Mouse (Mus musculus): ENCODE data around the gene Nlgn1. TPM values are rescaled to one million over a fixed set of nuclear protein-coding genes. Genes with fewer than 3 reads are reported as not detected.
A peak's percentile ranks its signal among the peaks of the same experiment; 100 is the strongest.

The Nlgn1 gene
- polyA plus RNA-seq, 1 experiment from 2014 or later = 0.48 TPM

- H3K4me2 ChIP-seq (ENCODE audit: low read depth, severe bottlenecking) = no peak overlapping the region
- no peak overlapping the region for H3K9ac ChIP-seq (ENCODE audit: low read length)
- no peaks in the 10 kb centered on the region for H3K36me3 ChIP-seq (ENCODE audit: control insufficient read depth, insufficient read depth, low read length)
- DNase-seq (ENCODE audit: low spot score) = no peak
- no peak overlapping the region for H3K4me3 ChIP-seq (ENCODE audit: low read depth, low read length)
- H3K4me1 ChIP-seq (ENCODE audit: control insufficient read depth, insufficient read depth, low read length) = no peaks in the 10 kb centered on the region
- H3K9me3 ChIP-seq (ENCODE audit: control insufficient read depth, low read length) = no peaks in the 10 kb centered on the region
- no peaks in the 10 kb centered on the region for H3K27me3 ChIP-seq (ENCODE audit: control insufficient read depth, insufficient read depth, low read length)
- 92% methylated on average over 14 of the region's 14 CpGs for WGBS
- no peak for ATAC-seq (ENCODE audit: insufficient number of reproducible peaks, low FRiP score, low TSS enrichment, low read depth)
- no peak overlapping the region for H3K27ac ChIP-seq (replicated peaks; ENCODE audit: low read depth, low read length)
These were observed 674.3 kb downstream of the Nlgn1 start for GRCm38 (mm10) chr3:25658006-25658405.

GRCm38 (mm10) chr3:25657074-25657473 lies 675.2 kb downstream of the Nlgn1 start:
- Histone ChIP-seq H3K27ac (replicated peaks; ENCODE audit: low read depth, low read length) (no peak overlapping the region), H3K9ac (ENCODE audit: low read length) (no peak overlapping the region), H3K4me2 (ENCODE audit: low read depth, severe bottlenecking) (no peak overlapping the region), H3K27me3 (ENCODE audit: control insufficient read depth, insufficient read depth, low read length) (no peaks in the 10 kb centered on the region), H3K9me3 (ENCODE audit: control insufficient read depth, low read length) (no peaks in the 10 kb centered on the region), H3K4me3 (ENCODE audit: low read depth, low read length) (no peak overlapping the region), H3K4me1 (ENCODE audit: control insufficient read depth, insufficient read depth, low read length) (no peaks in the 10 kb centered on the region), H3K36me3 (ENCODE audit: control insufficient read depth, insufficient read depth, low read length) (no peaks in the 10 kb centered on the region)
- ATAC-seq (ENCODE audit: insufficient number of reproducible peaks, low FRiP score, low TSS enrichment, low read depth) = no peak
- no peak for DNase-seq (ENCODE audit: low spot score)
- 91% methylated on average over 11 of the region's 11 CpGs for WGBS

- no peak overlapping the region for H3K4me3 ChIP-seq (ENCODE audit: low read depth, low read length)
- DNase-seq (ENCODE audit: low spot score) (peak; percentile 36), ATAC-seq (ENCODE audit: insufficient number of reproducible peaks, low FRiP score, low TSS enrichment, low read depth) (peak; percentile 73; the same call in 1 of the 2 replicates)
- H3K4me1 ChIP-seq (ENCODE audit: control insufficient read depth, insufficient read depth, low read length) = no peaks in the 10 kb centered on the region
- no peaks in the 10 kb centered on the region for H3K27me3 ChIP-seq (ENCODE audit: control insufficient read depth, insufficient read depth, low read length)
- no peak overlapping the region for H3K9ac ChIP-seq (ENCODE audit: low read length)
- no peak overlapping the region for H3K4me2 ChIP-seq (ENCODE audit: low read depth, severe bottlenecking)
- 70% methylated on average over 4 of the region's 4 CpGs for WGBS
- H3K27ac ChIP-seq (replicated peaks; ENCODE audit: low read depth, low read length) = no peak overlapping the region
- H3K9me3 ChIP-seq (ENCODE audit: control insufficient read depth, low read length) = no peaks in the 10 kb centered on the region
- no peaks in the 10 kb centered on the region for H3K36me3 ChIP-seq (ENCODE audit: control insufficient read depth, insufficient read depth, low read length)
These were observed 679.2 kb downstream of the Nlgn1 start for GRCm38 (mm10) chr3:25653010-25653409.

DNA sequence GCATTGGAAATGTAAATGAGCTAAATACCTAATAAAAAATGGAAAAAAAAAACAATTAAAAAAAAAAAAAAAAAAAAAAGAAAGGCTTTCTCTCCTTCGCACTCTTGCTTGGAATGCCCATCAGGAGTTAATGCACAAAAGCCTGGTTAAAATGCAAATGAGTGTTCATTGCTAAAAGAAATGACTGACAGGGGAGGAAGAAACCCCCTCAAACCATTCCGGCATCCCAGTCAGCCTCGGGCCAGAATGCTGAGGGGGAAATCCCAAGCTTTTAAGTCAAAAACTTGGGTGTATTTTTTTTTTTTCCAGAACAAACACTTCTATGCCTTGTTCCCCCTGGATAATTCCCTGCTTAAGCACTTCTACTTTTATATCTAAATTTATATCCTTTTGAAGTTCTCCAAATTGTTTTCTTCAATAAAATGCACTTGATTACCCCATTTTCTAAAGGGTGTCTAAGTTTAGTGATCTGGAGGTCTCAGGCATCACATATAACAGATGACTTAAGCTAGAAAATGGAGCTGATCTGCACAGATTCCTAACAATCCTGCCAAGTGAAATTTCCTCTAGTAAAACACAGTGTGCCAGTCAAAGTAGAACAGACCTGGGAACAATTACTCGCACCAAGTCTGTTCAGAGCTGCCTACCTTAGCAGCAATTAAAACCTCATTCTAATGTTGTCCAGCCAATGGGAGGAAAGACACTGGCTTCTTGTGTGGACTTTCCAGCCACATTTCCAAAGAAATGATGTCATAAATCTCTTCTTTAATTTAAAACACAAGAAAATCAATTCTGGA lies 686.2 kb downstream of the Nlgn1 start:
- 54% methylated on average over 4 of the region's 4 CpGs for WGBS
- DNase-seq (ENCODE audit: low spot score) = no peak
- Histone ChIP-seq H3K9me3 (ENCODE audit: control insufficient read depth, low read length) (no peaks in the 10 kb centered on the region), H3K9ac (ENCODE audit: low read length) (no peak overlapping the region), H3K27ac (replicated peaks; ENCODE audit: low read depth, low read length) (no peak overlapping the region), H3K36me3 (ENCODE audit: control insufficient read depth, insufficient read depth, low read length) (no peaks in the 10 kb centered on the region), H3K27me3 (ENCODE audit: control insufficient read depth, insufficient read depth, low read length) (no peaks in the 10 kb centered on the region), H3K4me3 (ENCODE audit: low read depth, low read length) (no peak overlapping the region), H3K4me1 (ENCODE audit: control insufficient read depth, insufficient read depth, low read length) (no peaks in the 10 kb centered on the region), H3K4me2 (ENCODE audit: low read depth, severe bottlenecking) (no peak overlapping the region)
- ATAC-seq (ENCODE audit: insufficient number of reproducible peaks, low FRiP score, low TSS enrichment, low read depth) = no peak

DNA sequence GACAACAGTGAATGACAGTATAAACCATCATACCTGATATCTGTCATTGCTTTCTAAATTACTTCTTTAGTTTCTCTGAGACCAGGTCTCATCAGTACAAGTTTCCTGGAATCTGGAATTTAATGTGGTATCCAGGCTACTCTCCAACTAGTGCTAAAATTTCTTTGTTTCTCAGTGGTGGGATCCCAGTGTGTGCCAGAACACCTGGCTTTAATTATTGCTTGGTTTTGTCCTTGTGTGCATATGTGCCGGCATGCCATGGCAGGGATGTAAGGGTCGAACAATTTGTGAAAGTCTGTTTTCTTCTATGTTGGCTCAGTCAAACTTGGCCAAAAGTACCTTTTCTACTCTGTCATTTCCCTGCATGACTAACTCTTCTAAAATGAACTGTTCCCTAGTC lies 703.1 kb downstream of the Nlgn1 start:
- no peak for ATAC-seq (ENCODE audit: insufficient number of reproducible peaks, low FRiP score, low TSS enrichment, low read depth)
- H3K27ac ChIP-seq (replicated peaks; ENCODE audit: low read depth, low read length) = no peak overlapping the region
- no peaks in the 10 kb centered on the region for H3K27me3 ChIP-seq (ENCODE audit: control insufficient read depth, insufficient read depth, low read length)
- no peak overlapping the region for H3K4me3 ChIP-seq (ENCODE audit: low read depth, low read length)
- WGBS = 49% methylated on average over 2 of the region's 2 CpGs
- H3K4me2 ChIP-seq (ENCODE audit: low read depth, severe bottlenecking) = no peak overlapping the region
- H3K36me3 ChIP-seq (ENCODE audit: control insufficient read depth, insufficient read depth, low read length) = no peaks in the 10 kb centered on the region
- no peak overlapping the region for H3K9ac ChIP-seq (ENCODE audit: low read length)
- no peaks in the 10 kb centered on the region for H3K9me3 ChIP-seq (ENCODE audit: control insufficient read depth, low read length)
- DNase-seq (ENCODE audit: low spot score) = peak; percentile 21
- H3K4me1 ChIP-seq (ENCODE audit: control insufficient read depth, insufficient read depth, low read length) = no peaks in the 10 kb centered on the region

DNA sequence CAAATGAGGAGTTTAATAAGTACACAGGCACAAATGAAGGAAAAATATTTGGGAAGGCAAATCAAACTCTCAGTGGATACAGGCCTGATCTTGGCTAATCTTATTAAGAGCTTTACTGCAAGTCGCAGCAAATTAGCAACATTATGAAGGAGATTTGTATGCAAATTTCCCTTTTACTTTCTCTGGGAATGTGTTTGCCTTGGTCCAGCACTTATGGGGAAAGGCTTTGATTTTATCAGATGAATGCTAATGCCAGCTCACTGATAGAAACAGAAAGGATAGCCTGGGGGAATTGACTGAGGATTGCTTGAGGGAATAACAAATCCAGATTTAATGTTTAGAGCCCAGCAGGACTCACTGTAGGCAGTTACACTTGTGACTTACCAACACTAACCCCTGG lies 725.7 kb downstream of the Nlgn1 start:
- 66% methylated on average over 1 of the region's 1 CpGs for WGBS
- Histone ChIP-seq H3K36me3 (ENCODE audit: control insufficient read depth, insufficient read depth, low read length) (no peaks in the 10 kb centered on the region), H3K4me3 (ENCODE audit: low read depth, low read length) (no peak overlapping the region), H3K9me3 (ENCODE audit: control insufficient read depth, low read length) (no peaks in the 10 kb centered on the region), H3K27ac (replicated peaks; ENCODE audit: low read depth, low read length) (no peak overlapping the region), H3K4me1 (ENCODE audit: control insufficient read depth, insufficient read depth, low read length) (no peaks in the 10 kb centered on the region), H3K9ac (ENCODE audit: low read length) (no peak overlapping the region), H3K27me3 (ENCODE audit: control insufficient read depth, insufficient read depth, low read length) (no peaks in the 10 kb centered on the region), H3K4me2 (ENCODE audit: low read depth, severe bottlenecking) (no peak overlapping the region)
- DNase-seq (ENCODE audit: low spot score) (no peak), ATAC-seq (ENCODE audit: insufficient number of reproducible peaks, low FRiP score, low TSS enrichment, low read depth) (no peak)

DNA sequence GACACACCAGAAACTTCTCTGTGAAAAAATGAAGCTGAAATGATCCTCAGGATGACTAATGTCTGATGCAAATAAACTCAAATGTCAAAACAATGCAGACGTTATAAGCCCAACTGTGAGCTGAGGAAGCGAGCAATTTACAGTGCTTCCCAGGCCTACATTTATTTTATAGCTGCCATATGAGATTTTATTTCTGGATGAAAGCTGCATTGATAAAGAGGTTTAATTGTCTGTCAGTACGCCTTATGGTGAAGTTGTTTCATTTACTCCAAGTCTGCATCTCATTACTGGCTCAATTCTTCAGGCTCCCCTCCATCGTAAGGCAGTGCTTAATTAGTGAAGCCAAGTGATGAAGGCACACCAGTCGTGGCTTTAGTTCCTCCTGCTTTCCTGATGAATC lies 734.7 kb downstream of the Nlgn1 start:
- no peak overlapping the region for H3K27ac ChIP-seq (replicated peaks; ENCODE audit: low read depth, low read length)
- WGBS = 33% methylated on average over 5 of the region's 5 CpGs
- H3K27me3 ChIP-seq (ENCODE audit: control insufficient read depth, insufficient read depth, low read length) = no peaks in the 10 kb centered on the region

DNA sequence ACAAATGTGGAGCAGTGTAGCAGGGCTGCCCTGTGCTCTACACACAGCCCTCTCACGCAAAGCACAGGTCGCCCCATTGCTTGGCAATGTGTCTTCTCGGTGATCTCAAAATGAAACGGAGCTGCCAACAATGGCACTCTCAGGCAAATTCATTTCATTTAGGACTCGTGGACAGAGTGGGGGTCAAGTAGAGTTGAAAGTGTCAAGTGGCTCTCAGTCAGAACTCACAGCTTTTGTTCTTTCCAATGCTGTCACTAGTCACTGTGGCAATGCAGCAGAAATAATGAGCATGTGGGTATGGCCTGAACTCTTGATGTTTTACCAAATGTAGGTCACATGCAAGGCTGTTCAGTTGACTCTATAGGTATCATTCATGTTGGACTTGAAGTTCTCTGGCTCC lies 756.7 kb downstream of the Nlgn1 start:
- DNase-seq (ENCODE audit: low spot score) = no peak

More for the DNA sequence above, 734.7 kb downstream of the Nlgn1 start:
- Histone ChIP-seq H3K9me3 (ENCODE audit: control insufficient read depth, low read length) (no peaks in the 10 kb centered on the region), H3K36me3 (ENCODE audit: control insufficient read depth, insufficient read depth, low read length) (no peaks in the 10 kb centered on the region), H3K4me1 (ENCODE audit: control insufficient read depth, insufficient read depth, low read length) (no peaks in the 10 kb centered on the region), H3K4me2 (ENCODE audit: low read depth, severe bottlenecking) (no peak overlapping the region), H3K4me3 (ENCODE audit: low read depth, low read length) (no peak overlapping the region), H3K9ac (ENCODE audit: low read length) (no peak overlapping the region)
- no peak for DNase-seq (ENCODE audit: low spot score)
- no peak for ATAC-seq (ENCODE audit: insufficient number of reproducible peaks, low FRiP score, low TSS enrichment, low read depth)

DNA sequence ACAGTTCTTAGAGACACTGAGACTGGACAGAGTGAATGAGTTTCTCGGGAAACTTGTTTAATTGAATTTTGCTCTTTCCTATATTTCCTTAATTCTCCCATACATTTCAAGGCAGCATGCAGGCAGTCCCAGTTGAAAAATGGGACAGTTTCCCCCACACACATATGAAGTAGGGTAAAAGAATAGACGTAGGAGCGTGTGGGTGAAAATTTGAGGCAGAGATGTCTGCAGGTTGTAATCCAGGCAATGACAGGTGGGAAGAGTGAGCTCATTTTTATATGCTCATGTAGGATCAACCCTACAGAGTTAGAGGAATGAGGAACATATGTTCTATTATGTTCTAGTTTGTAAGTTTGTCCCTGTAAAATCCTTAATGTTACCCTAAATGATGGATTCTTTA lies 757.4 kb downstream of the Nlgn1 start:
- ATAC-seq (ENCODE audit: insufficient number of reproducible peaks, low FRiP score, low TSS enrichment, low read depth) = no peak
- 78% methylated on average over 3 of the region's 3 CpGs for WGBS
- no peaks in the 10 kb centered on the region for H3K9me3 ChIP-seq (ENCODE audit: control insufficient read depth, low read length)
- no peak overlapping the region for H3K27ac ChIP-seq (replicated peaks; ENCODE audit: low read depth, low read length)
- no peaks in the 10 kb centered on the region for H3K27me3 ChIP-seq (ENCODE audit: control insufficient read depth, insufficient read depth, low read length)
- no peaks in the 10 kb centered on the region for H3K36me3 ChIP-seq (ENCODE audit: control insufficient read depth, insufficient read depth, low read length)
- no peak overlapping the region for H3K9ac ChIP-seq (ENCODE audit: low read length)
- H3K4me2 ChIP-seq (ENCODE audit: low read depth, severe bottlenecking) = no peak overlapping the region
- no peak for DNase-seq (ENCODE audit: low spot score)
- H3K4me1 ChIP-seq (ENCODE audit: control insufficient read depth, insufficient read depth, low read length) = no peaks in the 10 kb centered on the region
- H3K4me3 ChIP-seq (ENCODE audit: low read depth, low read length) = no peak overlapping the region

More for the DNA sequence above, 756.7 kb downstream of the Nlgn1 start:
- H3K27ac ChIP-seq (replicated peaks; ENCODE audit: low read depth, low read length) = no peak overlapping the region
- H3K4me1 ChIP-seq (ENCODE audit: control insufficient read depth, insufficient read depth, low read length) = no peaks in the 10 kb centered on the region
- no peak overlapping the region for H3K4me3 ChIP-seq (ENCODE audit: low read depth, low read length)
- ATAC-seq (ENCODE audit: insufficient number of reproducible peaks, low FRiP score, low TSS enrichment, low read depth) = no peak
- no peaks in the 10 kb centered on the region for H3K36me3 ChIP-seq (ENCODE audit: control insufficient read depth, insufficient read depth, low read length)
- no peaks in the 10 kb centered on the region for H3K9me3 ChIP-seq (ENCODE audit: control insufficient read depth, low read length)
- no peak overlapping the region for H3K9ac ChIP-seq (ENCODE audit: low read length)
- WGBS = 83% methylated on average over 5 of the region's 5 CpGs
- no peaks in the 10 kb centered on the region for H3K27me3 ChIP-seq (ENCODE audit: control insufficient read depth, insufficient read depth, low read length)
- H3K4me2 ChIP-seq (ENCODE audit: low read depth, severe bottlenecking) = no peak overlapping the region

All from limb, embryonic 11.5 days (tissue).